Mouse (Mus musculus) skeletal muscle tissue, adult 2 months (tissue): ENCODE data around the gene Syp.

Experiments used
- DNase-seq: peaks from one replicate; pipeline ENCODE4 v3.0.0-alpha.2; 2012; ENCODE audit warnings: low read depth, low spot score

Syp gene

GRCm38 (mm10) chrX:7662936-7663335, 24.7 kb downstream of the Syp start:
- no peak for DNase-seq

DNA sequence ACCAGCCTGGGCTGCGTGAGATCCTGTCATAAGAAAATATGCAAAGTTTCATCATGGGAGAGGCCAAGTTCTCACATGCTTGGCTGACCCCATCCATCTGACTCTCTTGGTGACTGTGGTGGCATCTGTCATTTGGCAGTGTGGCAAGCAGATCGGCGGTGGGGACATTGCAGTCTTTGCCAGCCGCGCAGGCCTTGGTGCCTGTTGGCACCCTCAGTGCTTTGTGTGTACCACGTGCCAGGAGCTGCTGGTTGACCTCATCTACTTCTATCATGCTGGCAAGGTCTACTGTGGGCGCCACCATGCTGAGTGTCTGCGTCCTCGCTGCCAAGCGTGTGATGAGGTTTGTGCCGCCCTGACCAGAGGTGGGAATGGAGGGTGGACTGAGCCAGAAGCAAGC, 26.5 kb downstream of the Syp start:
- no peak for DNase-seq

GRCm38 (mm10) chrX:7665739-7666502, 27.6 kb downstream of the Syp start:
- no peak for DNase-seq

DNA sequence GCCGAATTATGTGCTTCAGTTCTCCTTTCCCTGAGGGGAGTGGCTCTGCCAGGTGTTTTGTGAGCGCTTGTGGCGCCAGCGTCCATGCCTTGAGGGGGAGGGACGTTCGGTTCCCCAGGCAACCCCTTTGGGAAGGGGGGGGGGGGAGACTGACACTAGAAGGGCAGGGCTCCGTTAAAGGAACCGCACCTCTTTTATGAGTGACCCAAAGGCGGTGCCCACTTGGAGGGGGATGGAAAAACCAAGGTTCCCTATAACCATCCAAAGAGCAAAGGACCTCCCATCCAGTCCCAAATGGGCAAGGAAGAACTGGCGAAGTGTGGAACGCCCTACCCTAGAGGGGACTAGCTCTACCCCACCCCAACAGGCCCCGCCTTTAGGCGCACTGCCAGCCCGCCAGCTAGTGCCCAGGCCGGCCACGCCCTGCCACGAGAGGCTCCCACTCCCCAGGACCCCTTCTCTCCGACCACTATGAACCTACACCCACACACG, 32.2 kb downstream of the Syp start:
- peak; percentile 50 for DNase-seq

GRCm38 (mm10) chrX:7670921-7671623, 32.8 kb downstream of the Syp start, which contains the start of gene Plp2:
TSS of gene Plp2 (minus strand) at chrX:7671390.
- no peak for DNase-seq

GRCm38 (mm10) chrX:7672739-7673138, 34.5 kb downstream of the Syp start:
- DNase-seq: no peak

DNA sequence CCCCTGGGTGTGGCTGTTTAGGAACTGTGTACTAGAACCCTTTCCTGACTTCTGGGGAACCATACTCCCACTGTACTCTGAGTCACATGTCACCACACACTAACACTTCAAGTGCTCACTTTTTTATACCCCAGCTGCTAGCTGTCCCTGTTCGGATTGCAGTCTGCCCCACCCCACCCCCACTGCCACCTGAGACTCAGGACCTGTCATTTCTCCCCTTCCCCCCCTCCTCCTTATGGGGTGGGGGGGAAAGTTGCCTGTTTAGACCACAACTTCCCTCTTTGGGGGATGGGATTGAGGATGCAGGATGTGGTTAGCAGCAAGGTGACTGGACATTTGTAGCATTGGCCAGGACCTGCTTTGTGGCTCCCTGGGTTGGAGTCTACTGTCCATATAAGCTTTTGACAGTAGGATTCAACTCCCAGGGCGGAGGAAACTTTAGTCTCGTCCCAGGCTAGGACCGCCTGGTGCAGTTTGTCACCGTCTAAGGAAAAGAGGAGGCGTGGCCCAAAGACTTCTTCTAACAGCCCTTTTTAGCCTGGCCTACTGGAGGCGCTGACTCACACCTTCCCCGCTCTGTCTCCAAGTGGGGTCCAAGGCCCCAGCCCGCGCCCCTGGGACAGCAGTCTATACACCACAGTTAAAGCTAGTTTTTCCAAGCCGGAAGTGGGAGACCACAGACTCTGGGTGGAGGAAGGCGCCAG, 35.5 kb downstream of the Syp start:
- DNase-seq: no peak

GRCm38 (mm10) chrX:7674284-7675000, 36.2 kb downstream of the Syp start:
- DNase-seq: no peak

GRCm38 (mm10) chrX:7675001-7675380, 36.7 kb downstream of the Syp start:
- DNase-seq: no peak

DNA sequence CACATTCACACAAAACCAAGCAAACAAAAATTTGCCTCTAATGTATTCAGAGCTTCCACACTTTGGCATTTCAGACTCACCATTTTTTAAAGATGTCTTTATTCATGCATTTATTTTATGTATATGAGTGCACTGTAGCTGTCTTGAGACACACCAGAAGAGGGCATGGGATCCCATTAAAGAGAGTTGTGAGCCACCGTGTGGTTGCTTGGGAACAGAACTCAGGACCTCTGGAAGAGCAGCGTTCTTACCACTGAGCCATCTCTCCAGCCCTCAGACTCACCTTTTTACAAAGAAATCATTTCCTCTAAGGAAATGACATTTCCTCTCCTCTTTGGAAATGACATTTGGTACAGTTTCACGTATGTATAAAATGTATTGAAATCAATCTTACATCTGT, 40.7 kb downstream of the Syp start:
- DNase-seq: no peak

DNA sequence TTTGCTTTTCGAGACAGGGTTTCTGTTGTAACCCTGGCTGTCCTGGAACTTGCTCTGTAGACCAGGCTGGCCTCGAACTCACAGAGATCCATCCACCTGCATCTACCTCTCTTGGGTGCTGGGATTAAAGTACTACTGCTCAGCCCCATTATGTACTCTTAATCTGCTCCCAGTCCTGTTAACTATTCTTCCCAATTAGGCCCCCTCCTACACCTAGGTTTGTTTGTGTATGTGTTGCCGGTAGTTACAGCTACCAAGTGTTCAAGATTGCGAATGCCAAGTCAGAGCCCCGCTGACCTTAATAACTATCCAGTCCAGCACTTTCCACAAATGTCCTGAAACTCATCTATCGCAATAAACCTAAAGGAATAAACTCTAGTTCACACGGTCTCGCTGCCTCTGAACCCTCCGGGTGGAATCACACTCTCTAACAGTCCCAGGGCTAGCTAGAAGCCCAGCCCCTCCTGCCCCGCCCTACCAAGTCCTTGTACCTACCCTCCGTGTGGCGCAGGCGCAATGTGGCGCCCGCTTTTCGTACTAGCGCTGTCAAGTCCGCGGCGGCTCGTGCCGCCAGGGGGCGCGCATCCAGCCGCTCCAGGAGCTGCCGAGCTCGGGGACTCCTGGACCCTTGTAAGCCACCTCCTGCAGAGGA, 41.3 kb downstream of the Syp start:
- DNase-seq: peak; percentile 94

DNA sequence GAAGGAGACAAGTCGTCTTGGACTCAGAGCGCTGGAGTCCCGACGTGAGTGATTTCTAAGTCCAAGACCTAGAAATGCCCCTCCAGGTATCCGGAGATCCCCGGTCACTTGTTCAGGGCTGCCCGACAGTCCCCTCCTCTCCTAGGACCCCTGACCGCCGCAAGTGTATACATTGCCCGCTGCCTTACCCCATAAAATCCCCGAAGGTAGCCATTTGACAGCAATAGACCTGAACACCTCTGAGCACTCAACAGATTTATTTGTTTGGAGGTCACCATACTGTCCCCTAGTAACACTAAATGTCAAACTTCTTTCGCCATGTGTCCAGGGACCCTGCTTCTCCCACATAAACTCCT, 41.8 kb downstream of the Syp start:
- no peak for DNase-seq

- peak; percentile 51 for DNase-seq
Measured at GRCm38 (mm10) chrX:7680864-7681263, 42.6 kb downstream of the Syp start, which contains the start of gene Magix. TSS of gene Magix (minus strand) at chrX:7681251.

DNA sequence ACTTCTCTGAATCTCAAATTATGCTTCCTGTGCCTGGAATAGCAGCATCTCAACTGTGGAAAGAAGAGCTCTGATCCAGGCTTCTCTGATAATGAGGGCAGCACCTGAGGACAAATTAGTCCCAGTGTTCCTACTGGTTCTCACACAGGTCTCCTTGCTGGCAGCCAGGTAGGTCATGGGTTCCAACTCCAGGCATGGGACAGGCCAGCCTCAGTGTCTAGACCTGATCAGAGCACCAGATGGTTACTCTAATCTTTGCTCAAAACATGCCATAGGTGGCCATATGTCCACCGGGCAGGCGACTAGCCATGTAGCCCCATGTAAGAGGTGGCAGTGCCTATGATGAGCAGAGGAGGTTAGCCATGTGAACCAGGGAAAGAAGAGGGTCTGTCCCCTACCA, 50.0 kb downstream of the Syp start:
- DNase-seq: no peak

DNA sequence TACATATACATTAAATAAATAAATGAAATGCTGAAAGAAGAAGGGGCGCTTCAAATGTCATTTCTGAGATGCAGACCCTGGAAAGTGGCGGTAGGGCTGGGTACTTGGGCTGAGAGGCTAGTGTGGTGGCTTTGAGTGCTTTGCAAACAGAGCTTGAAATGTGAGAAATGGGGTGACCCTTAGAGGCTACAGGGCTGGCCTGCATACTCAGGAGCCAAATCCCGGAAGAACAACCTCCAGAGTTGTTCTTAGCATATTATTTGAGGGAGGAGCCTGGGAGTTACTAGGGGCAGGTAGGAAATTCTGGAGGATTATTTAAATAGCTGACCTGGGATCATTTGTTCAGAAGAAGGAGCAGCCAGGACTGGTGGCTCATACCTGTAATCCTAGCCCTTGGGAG, 52.2 kb downstream of the Syp start:
- no peak for DNase-seq

- DNase-seq: no peak
Measured at GRCm38 (mm10) chrX:7692862-7693261, 54.6 kb downstream of the Syp start.

DNA sequence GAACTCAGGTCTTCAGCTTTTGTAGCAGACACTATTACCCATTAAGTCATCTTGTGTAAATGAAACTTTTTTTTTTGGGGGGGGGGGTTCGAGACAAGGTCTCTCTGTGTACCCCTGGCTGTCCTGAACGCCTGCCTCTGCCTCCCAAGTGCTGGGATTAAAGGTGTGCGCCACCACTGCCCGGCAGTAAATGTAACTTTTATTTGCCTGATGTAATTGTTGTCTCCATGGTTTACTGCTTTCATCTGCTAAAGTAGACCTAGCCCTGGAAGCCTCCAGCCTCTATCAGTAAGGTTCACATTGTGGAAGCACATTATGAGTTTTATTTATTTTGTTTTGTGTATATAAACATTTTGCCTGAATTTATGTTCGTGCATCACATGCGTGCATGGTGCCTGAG, 58.2 kb downstream of the Syp start:
- no peak for DNase-seq

DNA sequence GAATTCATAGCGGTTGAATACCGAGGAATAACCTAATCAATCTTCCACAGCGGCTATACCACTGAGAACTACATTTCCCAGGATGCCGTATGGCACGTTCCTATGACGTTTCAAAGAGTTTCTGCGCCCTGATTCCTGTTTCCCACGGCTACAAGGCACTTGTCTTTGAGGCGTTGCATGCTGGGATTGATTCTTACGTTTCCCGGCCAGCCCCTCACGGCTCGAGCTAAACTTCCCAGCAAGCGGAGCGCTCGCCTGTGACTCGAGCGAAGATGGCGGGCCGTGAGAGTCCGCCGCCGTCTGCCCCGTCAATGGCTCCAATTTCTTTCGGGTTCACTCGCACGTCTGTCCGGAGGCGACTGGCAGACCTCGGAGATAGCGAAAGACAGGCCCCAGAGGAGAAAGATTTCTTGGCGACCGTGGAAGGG, 58.7 kb downstream of the Syp start, which contains the start of gene Gpkow:
Gpkow (plus strand) TSS at position 178 of the 428 bp plus-strand sequence.
- peak; percentile 89 for DNase-seq
